In the genomic region with DNA sequence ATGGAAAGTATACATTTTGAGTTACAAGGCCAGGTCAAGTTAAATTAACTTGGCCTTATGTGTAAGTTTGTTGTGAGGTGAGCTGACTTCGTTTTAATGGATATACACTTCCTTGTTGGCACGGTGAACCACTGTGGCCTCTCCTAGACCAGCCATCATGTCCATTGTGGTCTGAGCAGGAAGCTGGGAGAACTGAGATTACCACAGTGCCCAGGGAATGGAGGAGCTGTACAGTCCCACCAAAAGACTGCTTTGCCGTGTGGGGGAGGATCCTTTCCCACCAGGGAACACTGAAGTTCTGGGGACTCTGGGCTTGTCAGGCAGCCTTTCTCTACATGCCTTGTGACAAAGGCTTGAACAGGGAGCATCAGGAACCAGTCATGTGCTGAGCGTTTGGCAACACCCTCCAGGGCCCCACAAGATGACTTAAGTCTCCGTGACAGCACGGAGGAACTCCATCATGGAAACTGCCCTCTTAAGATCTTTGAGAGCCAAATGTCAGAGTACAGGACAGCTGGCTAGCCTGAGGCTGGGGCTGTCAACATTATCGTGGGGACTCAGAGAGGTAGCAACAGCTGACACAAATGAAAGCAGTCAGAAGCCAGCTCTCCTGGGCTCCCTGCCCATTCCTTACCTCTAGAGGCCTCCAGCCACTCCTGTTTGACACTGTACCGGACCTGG, we compare ENCODE assay signal across 7 mouse cellular contexts. TPM values are rescaled to one million over a fixed set of nuclear protein-coding genes. Genes with fewer than 3 reads are reported as not detected.
DNase-seq lines count a peak whose midpoint lies in the region; ATAC-seq lines count a peak whose summit lies in the region.

No protein-coding gene starts in this region.

- H3K9ac ChIP-seq in midbrain, embryonic 13.5 days (replicated peaks): no peak overlapping the region
- no peak overlapping the region for H3K9ac ChIP-seq in midbrain, embryonic 11.5 days (ENCODE audit: low read length)

- H3K4me1 ChIP-seq in midbrain, embryonic 13.5 days (replicated peaks): peaks cover 10% of the 10 kb centered on the region
- H3K4me1 ChIP-seq in midbrain, embryonic 11.5 days (ENCODE audit: control insufficient read depth, insufficient read depth, low read length): no peaks in the 10 kb centered on the region

- H3K4me2 ChIP-seq in midbrain, embryonic 13.5 days (replicated peaks): no peak overlapping the region
- H3K4me2 ChIP-seq in midbrain, embryonic 11.5 days: no peak overlapping the region

- no peak overlapping the region for H3K4me3 ChIP-seq in midbrain, embryonic 13.5 days (replicated peaks)
- H3K4me3 ChIP-seq in midbrain, embryonic 11.5 days (ENCODE audit: low read depth, low read length): no peak overlapping the region

- peak overlapping the region; percentile 40 for H3K27ac ChIP-seq in midbrain, embryonic 13.5 days
- H3K27ac ChIP-seq in midbrain, embryonic 11.5 days (ENCODE audit: low read depth, low read length): no peak overlapping the region

- no peak for DNase-seq in midbrain, embryonic 11.5 days (ENCODE audit: low spot score, missing footprints)
- peak; percentile 25 for DNase-seq in large intestine, adult 2 months (ENCODE audit: low read depth, low spot score)
- DNase-seq in thymus, adult 18-20 months: no peak
- DNase-seq in adrenal gland, postnatal 14 days: no peak
- DNase-seq in spleen, adult 12 weeks (ENCODE audit: low spot score): no peak

- no peaks in the 10 kb centered on the region for H3K27me3 ChIP-seq in midbrain, embryonic 13.5 days
- H3K27me3 ChIP-seq in midbrain, embryonic 11.5 days (ENCODE audit: control insufficient read depth, insufficient read depth, low read length): no peaks in the 10 kb centered on the region

- no peak for ATAC-seq in midbrain, embryonic 13.5 days
- no peak for ATAC-seq in midbrain, embryonic 11.5 days (ENCODE audit: low FRiP score)
- ATAC-seq in granulocyte monocyte progenitor cell, adult 5-6 weeks (replicated peaks; ENCODE audit: poor library complexity, severe bottlenecking): peak; percentile 86

- 69% methylated on average over 8 of the region's 8 CpGs for WGBS in midbrain, embryonic 13.5 days
- 84% methylated on average over 8 of the region's 8 CpGs for WGBS in midbrain, embryonic 11.5 days
- WGBS in large intestine, adult 2 months: 28% methylated on average over 8 of the region's 8 CpGs

- H3K36me3 ChIP-seq in midbrain, embryonic 13.5 days: peaks cover 73% of the 10 kb centered on the region
- H3K36me3 ChIP-seq in midbrain, embryonic 11.5 days (ENCODE audit: control insufficient read depth, insufficient read depth, low read length): peaks cover 60% of the 10 kb centered on the region

- H3K9me3 ChIP-seq in midbrain, embryonic 13.5 days: no peaks in the 10 kb centered on the region; the same call in 1 of the 2 replicates
- no peaks in the 10 kb centered on the region for H3K9me3 ChIP-seq in midbrain, embryonic 11.5 days (ENCODE audit: control insufficient read depth, low read length)

RNA-seq across cellular contexts. Expression of a gene that starts 55.7 kb away (rescaled TPM):
- 22.5 and 27.3 TPM in 2 replicates for polyA plus RNA-seq in midbrain, embryonic 13.5 days (2015; fragmentation: Nextera tagmentation; extraction: Ambion mirVana)
- polyA plus RNA-seq in midbrain, embryonic 11.5 days (2014; fragmentation: Nextera tagmentation; extraction: Ambion mirVana): 37.8 and 44.7 TPM in 2 replicates
- total RNA-seq in granulocyte monocyte progenitor cell, adult 5-6 weeks (2014; fragmentation: Nextera tagmentation): 0.30 TPM in 1 of 2 replicates, not detected in the other
- 0.05 and 0.47 TPM in 2 replicates for total RNA-seq in granulocyte monocyte progenitor cell, adult 5-6 weeks (2017)
- 4.4 and 5.2 TPM in 2 replicates for polyA plus RNA-seq in large intestine, adult 2 months (2012; rRNA removed)
- 43.0 and 46.3 TPM in 2 replicates for total RNA-seq in adrenal gland, postnatal 14 days (2021)
